Mouse (Mus musculus): Measurements from ENCODE around the gene AB124611. TPM values are rescaled to one million over a fixed set of nuclear protein-coding genes. Genes with fewer than 3 reads are reported as not detected.
"Not testable (repeated sequence)": the region's sequence is repeated elsewhere in the genome, so short reads cannot be mapped to it uniquely, and the experiment has no call there.

AB124611 gene
- polyA plus RNA-seq, 1 experiment from 2014 or later, result 5.2 TPM

GRCm38 (mm10) chr9:21527100-21527801 is 1.3 kb downstream of the AB124611 start:
- Histone ChIP-seq H3K36me3 (no peaks in the 10 kb centered on the region), H3K27ac (no peak overlapping the region), H3K27me3 (no peaks in the 10 kb centered on the region), H3K9ac (no peak overlapping the region), H3K4me1 (0 out of 2 replicates have a peak, but pooled peaks cover 6% of the 10 kb centered on the region), H3K4me3 (replicated peaks) (no peak overlapping the region), H3K4me2 (no peak overlapping the region), H3K9me3 (replicated peaks) (no peaks in the 10 kb centered on the region)
- 94% methylated on average over 2 of the region's 2 CpGs for WGBS
- ATAC-seq (replicated peaks; ENCODE audit: low FRiP score), result no peak

DNA sequence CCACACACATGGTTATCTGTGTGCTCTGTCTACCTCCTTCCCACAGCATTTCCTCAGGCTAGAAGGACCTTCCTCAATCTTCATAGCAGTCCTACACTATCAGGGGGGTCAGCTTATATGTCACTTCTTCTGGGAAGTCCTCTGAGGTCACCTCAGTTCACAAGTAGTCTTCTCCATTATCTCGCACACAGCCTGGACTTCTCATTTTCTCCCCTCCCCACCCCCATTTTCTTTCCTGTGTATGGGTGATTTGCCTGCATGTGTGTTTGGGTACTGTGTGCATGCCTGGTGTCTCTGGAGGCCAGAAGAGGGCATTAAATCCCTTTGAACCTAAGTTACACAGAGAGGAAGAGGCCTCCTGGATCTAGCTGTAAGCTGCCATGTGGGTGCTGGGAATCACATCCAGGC is 1.9 kb downstream of the AB124611 start:
- 0 out of 2 replicates have a peak, but pooled peaks cover 6% of the 10 kb centered on the region for H3K4me1 ChIP-seq
- WGBS, result 59% methylated on average over 1 of the region's 1 CpGs
- no peak overlapping the region for H3K27ac ChIP-seq
- H3K9ac ChIP-seq, result no peak overlapping the region
- H3K4me2 ChIP-seq, result no peak overlapping the region
- no peak for ATAC-seq (replicated peaks; ENCODE audit: low FRiP score)
- H3K27me3 ChIP-seq, result no peaks in the 10 kb centered on the region
- H3K36me3 ChIP-seq, result no peaks in the 10 kb centered on the region
- H3K4me3 ChIP-seq (replicated peaks), result no peak overlapping the region
- no peaks in the 10 kb centered on the region for H3K9me3 ChIP-seq (replicated peaks)

- peaks cover 6% of the 10 kb centered on the region; the same call in 1 of the 2 replicates for H3K4me1 ChIP-seq
- no peaks in the 10 kb centered on the region for H3K9me3 ChIP-seq (replicated peaks)
- H3K9ac ChIP-seq, result no peak overlapping the region
- 90% methylated on average over 14 of the region's 14 CpGs for WGBS
- no peak for ATAC-seq (replicated peaks; ENCODE audit: low FRiP score)
- no peak overlapping the region for H3K4me3 ChIP-seq (replicated peaks)
- no peak overlapping the region for H3K4me2 ChIP-seq
- no peaks in the 10 kb centered on the region for H3K36me3 ChIP-seq
- no peak overlapping the region for H3K27ac ChIP-seq
- no peaks in the 10 kb centered on the region for H3K27me3 ChIP-seq
These were observed 10.5 kb downstream of the AB124611 start for GRCm38 (mm10) chr9:21536501-21536900.

- Histone ChIP-seq H3K36me3 (no peaks in the 10 kb centered on the region), H3K27me3 (no peaks in the 10 kb centered on the region), H3K27ac (no peak overlapping the region), H3K9me3 (replicated peaks) (no peaks in the 10 kb centered on the region), H3K4me2 (no peak overlapping the region), H3K4me1 (peaks cover 6% of the 10 kb centered on the region; the same call in 1 of the 2 replicates), H3K9ac (no peak overlapping the region), H3K4me3 (replicated peaks) (no peak overlapping the region)
- 63% methylated on average over 4 of the region's 4 CpGs for WGBS
- no peak for ATAC-seq (replicated peaks; ENCODE audit: low FRiP score)
These were observed 11.0 kb downstream of the AB124611 start for GRCm38 (mm10) chr9:21537009-21537408.

DNA sequence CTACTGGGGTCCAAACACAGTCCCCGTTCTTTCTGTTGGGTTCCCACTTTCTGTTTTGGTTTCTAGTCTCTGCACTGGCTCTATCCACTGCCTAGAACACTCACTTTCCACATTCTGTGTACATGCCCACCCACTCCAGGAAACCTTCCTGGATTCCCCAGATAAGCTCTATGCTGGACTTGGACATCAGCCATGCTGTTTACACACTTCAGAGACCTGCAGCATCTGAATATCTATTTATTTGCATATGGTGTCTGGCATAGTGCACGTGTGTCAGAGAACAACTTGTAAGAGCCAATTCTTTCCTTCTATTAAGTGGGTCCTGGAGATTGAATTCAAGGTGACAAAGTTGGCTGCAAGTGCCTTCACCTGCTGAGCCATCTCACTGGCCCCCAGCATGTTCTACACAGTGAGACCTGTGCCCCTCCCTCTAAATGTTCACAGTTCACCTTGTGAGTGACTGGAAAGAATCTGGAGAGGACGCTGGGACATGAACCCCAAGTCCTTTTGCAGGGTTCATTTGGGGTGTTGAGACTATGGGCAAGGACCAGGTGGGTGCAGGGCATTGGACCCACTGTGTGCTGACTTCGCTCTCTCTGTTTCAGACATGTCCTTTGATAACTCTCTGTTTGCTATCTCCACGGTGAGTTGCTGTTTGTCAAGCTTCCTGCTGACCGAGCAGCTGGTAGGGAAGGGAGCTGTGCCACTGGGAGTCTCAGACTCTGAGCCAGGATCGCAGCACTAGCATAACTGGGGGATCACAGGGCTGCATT is 14.2 kb downstream of the AB124611 start:
- no peaks in the 10 kb centered on the region for H3K9me3 ChIP-seq (replicated peaks)
- ATAC-seq (replicated peaks; ENCODE audit: low FRiP score), result no peak
- no peak overlapping the region for H3K9ac ChIP-seq
- H3K36me3 ChIP-seq, result no peaks in the 10 kb centered on the region
- H3K4me2 ChIP-seq, result no peak overlapping the region
- H3K27me3 ChIP-seq, result no peaks in the 10 kb centered on the region
- no peak overlapping the region for H3K27ac ChIP-seq
- H3K4me3 ChIP-seq (replicated peaks), result no peak overlapping the region
- H3K4me1 ChIP-seq, result peaks cover 17% of the 10 kb centered on the region
- WGBS, result 84% methylated on average over 7 of the region's 7 CpGs

- 94% methylated on average over 2 of the region's 2 CpGs for WGBS
- peaks cover 18% of the 10 kb centered on the region for H3K4me1 ChIP-seq
- H3K4me2 ChIP-seq; H3K36me3 ChIP-seq; H3K9ac ChIP-seq; H3K4me3 ChIP-seq (replicated peaks); ATAC-seq (replicated peaks; ENCODE audit: low FRiP score); H3K9me3 ChIP-seq (replicated peaks); H3K27ac ChIP-seq; H3K27me3 ChIP-seq: not testable (repeated sequence)
These were observed 16.0 kb downstream of the AB124611 start for GRCm38 (mm10) chr9:21542001-21542400.

DNA sequence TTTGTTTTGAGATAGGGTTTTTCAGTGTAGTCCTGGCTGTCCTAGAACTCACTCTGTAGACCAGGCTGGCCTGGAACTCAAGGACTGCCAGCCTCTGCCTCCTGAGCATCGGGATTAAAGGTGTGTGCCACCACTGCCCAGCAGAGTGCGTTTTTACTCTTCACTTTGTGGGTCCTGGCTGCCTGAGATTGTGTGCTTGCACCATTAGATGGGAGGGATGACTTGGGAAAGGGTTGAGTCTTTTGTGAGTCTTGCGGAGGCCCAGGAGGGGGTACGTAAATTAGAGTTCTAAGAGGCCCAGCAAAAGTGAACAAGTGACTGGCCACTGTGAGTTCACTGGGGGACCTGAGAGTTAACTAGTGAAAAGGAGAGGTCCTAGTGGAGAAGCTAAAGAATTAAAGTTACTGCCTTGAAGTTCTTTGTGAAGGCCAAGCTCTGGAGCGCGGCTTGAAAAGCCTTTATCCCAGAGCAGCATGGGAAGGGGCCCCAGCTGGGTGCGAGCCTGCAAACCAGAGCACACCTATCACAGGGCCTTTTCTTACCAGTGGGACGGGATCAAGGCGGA is 19.5 kb downstream of the AB124611 start:
- ATAC-seq (replicated peaks; ENCODE audit: low FRiP score), result peak; percentile 81
- Histone ChIP-seq H3K9ac (peak overlapping the region; percentile 51), H3K9me3 (replicated peaks) (no peaks in the 10 kb centered on the region), H3K4me2 (peak overlapping the region; percentile 74), H3K36me3 (peaks cover 10% of the 10 kb centered on the region; the same call in 1 of the 2 replicates), H3K27me3 (no peaks in the 10 kb centered on the region), H3K4me3 (replicated peaks) (peak overlapping the region; percentile 86), H3K27ac (peak overlapping the region; percentile 98), H3K4me1 (peaks cover 33% of the 10 kb centered on the region)
- WGBS, result 7% methylated on average over 9 of the region's 9 CpGs

GRCm38 (mm10) chr9:21545916-21546788 is 20.2 kb downstream of the AB124611 start:
- peak; percentile 94 for ATAC-seq (replicated peaks; ENCODE audit: low FRiP score)
- WGBS, result under 1% methylated on average over 63 of the region's 67 CpGs
- peak overlapping the region; percentile 86 for H3K4me3 ChIP-seq (replicated peaks)
- peaks cover 33% of the 10 kb centered on the region for H3K4me1 ChIP-seq
- H3K9ac ChIP-seq, result peak overlapping the region; percentile 51
- peak overlapping the region; percentile 74 for H3K4me2 ChIP-seq
- peak overlapping the region; percentile 98 for H3K27ac ChIP-seq
- no peaks in the 10 kb centered on the region for H3K27me3 ChIP-seq
- peaks cover 16% of the 10 kb centered on the region for H3K36me3 ChIP-seq
- H3K9me3 ChIP-seq (replicated peaks), result no peaks in the 10 kb centered on the region

- ATAC-seq (replicated peaks; ENCODE audit: low FRiP score), result no peak
- H3K9me3 ChIP-seq (replicated peaks), result no peaks in the 10 kb centered on the region
- under 1% methylated on average over 35 of the region's 52 CpGs for WGBS
- peak within 1 kb of the TSS; percentile 86 for H3K4me3 ChIP-seq (replicated peaks)
- H3K4me1 ChIP-seq, result peaks cover 33% of the 10 kb centered on the region
- no peaks in the 10 kb centered on the region for H3K27me3 ChIP-seq
- peak within 1 kb of the TSS; percentile 74 for H3K4me2 ChIP-seq
- peak within 1 kb of the TSS; percentile 98 for H3K9ac ChIP-seq
- peaks cover 17% of the 10 kb centered on the region for H3K36me3 ChIP-seq
- peak within 1 kb of the TSS; percentile 98 for H3K27ac ChIP-seq
These were observed 20.8 kb downstream of the AB124611 start, which contains the start of gene Carm1 for GRCm38 (mm10) chr9:21546789-21547074. Gene Carm1 (plus strand): TSS chr9:21546894.

GRCm38 (mm10) chr9:21547075-21547941 is 21.3 kb downstream of the AB124611 start:
- H3K4me2 ChIP-seq, result peak overlapping the region; percentile 74
- under 1% methylated on average over 56 of the region's 66 CpGs for WGBS
- H3K4me1 ChIP-seq, result peaks cover 33% of the 10 kb centered on the region
- H3K36me3 ChIP-seq, result peaks cover 17% of the 10 kb centered on the region
- H3K9me3 ChIP-seq (replicated peaks), result no peaks in the 10 kb centered on the region
- H3K9ac ChIP-seq, result peak overlapping the region; percentile 98
- peak overlapping the region; percentile 98 for H3K27ac ChIP-seq
- peak; percentile 23 for ATAC-seq (replicated peaks; ENCODE audit: low FRiP score)
- no peaks in the 10 kb centered on the region for H3K27me3 ChIP-seq
- H3K4me3 ChIP-seq (replicated peaks), result peak overlapping the region; percentile 86

DNA sequence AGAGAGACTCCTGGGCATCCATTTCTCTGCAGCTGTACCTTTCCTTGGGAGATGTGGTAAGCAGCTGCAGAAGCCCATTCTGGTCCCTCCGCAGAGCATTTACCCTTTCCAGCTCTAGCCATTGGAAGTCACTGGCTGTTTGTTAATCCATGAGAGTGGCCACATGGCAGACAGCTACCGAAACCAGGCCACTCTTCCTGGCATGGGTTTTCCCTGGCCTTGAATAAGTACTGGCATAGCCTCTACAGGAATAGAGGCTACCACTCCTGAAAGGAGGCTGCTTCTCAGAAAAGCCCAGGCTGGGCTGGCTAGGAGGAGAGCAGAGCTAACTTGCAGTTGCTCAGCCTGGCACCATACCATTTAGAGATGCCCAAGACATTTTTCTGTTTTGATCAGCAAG is 25.1 kb downstream of the AB124611 start:
- no peaks in the 10 kb centered on the region for H3K9me3 ChIP-seq (replicated peaks)
- no peak overlapping the region for H3K9ac ChIP-seq
- 98% methylated on average over 2 of the region's 2 CpGs for WGBS

More for the DNA sequence above, 25.1 kb downstream of the AB124611 start:
- Histone ChIP-seq H3K4me2 (no peak overlapping the region), H3K27me3 (no peaks in the 10 kb centered on the region), H3K4me1 (peaks cover 16% of the 10 kb centered on the region), H3K36me3 (peaks cover 28% of the 10 kb centered on the region), H3K4me3 (replicated peaks) (no peak overlapping the region), H3K27ac (no peak overlapping the region)
- ATAC-seq (replicated peaks; ENCODE audit: low FRiP score), result no peak
